Mouse (Mus musculus) mesoderm, embryonic 11.5 days (tissue): ENCODE results near the gene Cep295nl.

Experiments
- DNase-seq: peaks from one replicate; pipeline ENCODE4 v3.0.0-alpha.2; 2012; ENCODE audit warnings: low read depth, low spot score

The Cep295nl gene

DNA sequence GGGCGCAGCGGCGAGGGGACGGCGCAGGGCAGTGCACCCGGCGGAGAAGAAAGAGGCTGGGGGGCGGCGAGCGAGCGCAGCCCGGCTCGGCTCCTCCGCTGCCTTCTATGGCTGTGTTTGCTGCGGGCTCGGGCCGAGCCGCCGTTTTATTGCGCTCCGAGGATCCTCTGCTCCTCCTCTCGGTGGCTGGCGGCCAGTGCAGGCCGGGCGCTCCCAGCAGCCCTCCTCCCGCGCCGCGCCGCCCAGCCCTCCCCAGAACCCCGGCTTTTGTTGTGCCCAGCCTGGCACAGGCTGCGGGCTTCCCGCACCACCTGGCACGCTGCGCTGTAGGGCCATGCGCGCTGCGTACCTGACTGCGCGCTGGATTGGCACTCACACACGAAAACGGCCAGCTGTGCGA lies 12.9 kb upstream of the Cep295nl start:
- DNase-seq = peak; percentile 86

DNA sequence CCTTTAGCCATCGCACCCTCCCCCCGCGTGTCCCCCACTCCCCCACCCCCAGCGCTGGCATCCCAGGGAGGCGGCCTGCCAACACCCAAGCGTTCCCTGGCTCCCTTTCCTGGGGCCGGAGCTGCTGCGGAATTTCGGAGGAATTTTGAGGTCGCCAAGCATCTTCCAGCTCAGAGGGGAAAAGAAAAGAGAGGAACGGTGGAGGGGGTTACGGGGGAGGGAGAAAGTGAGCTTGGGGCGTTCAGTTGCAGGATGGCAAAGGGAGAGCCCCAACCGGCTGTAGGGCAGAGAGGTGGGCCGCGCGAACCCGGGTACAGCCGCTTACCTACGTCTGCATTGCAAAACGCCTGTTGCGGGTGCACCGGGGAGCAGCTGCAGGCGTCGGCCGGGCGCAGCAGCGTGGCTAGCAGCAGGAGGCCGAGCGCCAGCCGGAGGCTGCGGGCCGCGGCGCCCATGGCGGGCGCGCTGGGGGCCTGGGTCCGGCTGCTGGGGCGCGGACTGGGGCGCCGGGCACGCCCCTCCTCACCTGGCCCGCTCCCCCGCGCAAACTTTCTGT lies 12.4 kb upstream of the Cep295nl start:
- peak; percentile 33 for DNase-seq

DNA sequence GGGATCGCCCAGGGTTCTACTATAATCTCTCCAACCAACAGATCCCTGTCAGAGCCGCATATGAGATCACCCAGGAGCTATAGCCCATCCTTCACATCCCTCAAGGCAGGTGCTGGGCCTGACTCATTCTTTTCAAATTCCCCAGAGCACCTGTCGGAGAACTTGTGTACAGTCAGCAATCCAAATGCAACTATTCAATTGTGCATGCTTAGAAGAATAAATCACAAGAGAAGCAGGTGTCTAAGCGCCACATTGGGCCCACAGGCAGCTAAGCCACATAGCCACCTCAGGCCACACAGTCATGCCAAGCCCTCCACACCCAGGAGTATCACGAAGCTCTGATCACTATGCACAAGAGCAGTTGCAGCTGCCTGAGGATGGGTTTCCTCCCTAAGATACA lies 7.2 kb upstream of the Cep295nl start:
- no peak for DNase-seq

DNA sequence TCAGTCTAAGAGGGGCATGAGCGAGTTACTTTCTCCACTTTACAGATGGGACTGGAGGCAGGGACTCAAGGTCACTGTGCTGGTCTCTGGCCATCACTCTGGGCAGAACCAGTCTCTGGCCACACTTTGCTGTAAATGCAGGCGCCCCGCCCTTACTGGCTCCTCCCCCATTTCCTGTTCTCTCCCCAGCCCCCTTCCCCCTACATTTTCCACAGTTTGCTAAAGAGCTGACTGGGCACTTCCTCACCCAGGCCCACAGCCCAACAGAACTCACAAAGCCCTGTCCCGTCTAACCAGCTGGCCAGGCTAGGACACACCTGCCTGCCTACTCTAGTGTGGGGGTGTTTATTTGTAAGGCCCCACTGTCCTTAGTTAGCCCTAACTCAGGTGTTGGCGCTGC lies 6.6 kb upstream of the Cep295nl start:
- no peak for DNase-seq

DNA sequence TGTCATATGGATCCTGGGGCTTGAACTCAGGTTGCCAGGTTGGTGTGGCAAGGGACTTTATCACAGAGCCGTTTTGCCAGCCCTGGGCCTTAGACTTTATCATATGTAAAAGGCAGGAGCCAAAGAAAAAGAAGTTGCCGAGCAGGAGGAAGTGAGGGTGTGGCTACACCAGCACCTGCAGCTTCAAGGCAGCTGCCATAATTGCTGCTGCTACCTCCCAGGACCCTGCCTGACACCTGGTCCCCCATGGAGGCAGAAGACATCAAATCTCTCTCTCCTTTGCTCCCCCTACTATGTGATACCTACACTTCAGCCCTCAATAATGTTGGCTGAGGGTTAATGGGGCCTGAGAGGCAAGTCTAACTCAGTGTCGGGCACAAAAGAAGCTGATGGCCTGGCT lies 6.1 kb upstream of the Cep295nl start:
- DNase-seq = no peak

DNA sequence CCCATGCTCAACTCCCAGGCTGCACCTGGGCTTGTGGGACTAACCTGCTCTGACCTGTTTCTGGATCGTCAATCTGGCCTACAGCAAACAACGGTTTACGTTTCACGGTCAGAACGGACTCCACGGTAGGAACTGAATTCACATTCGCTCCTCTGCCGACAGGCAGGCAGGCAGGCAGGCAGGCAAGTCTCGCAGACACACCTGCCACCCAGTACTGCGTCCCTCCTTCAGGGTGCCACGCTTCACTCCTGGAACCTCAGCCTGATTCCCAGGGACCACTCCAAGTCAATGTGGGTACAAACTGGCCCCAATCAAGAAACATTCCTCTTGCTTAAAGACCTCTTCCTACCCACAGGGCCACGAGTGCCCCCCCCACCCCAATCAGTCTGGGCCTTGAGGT lies 5.6 kb upstream of the Cep295nl start:
- no peak for DNase-seq

DNA sequence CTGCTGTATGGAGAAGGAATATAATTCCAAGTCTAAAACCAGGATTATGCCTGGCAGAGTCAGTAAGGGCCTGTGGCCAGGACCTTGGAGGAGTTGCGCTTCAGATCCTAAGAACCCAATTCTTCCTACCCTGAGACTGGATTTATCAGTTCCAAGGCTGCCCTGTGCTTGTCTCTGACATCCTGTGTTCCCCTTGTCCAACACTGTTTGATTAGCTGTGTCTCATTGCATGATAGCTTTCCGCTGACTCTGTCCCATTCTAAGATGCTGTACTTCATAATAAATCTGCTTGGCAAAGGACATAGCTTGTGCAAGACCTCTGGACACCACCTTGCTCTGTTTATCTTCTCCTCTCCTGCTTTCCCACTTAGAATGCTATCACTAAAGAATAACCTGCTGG lies 5.1 kb upstream of the Cep295nl start:
- DNase-seq = no peak

DNA sequence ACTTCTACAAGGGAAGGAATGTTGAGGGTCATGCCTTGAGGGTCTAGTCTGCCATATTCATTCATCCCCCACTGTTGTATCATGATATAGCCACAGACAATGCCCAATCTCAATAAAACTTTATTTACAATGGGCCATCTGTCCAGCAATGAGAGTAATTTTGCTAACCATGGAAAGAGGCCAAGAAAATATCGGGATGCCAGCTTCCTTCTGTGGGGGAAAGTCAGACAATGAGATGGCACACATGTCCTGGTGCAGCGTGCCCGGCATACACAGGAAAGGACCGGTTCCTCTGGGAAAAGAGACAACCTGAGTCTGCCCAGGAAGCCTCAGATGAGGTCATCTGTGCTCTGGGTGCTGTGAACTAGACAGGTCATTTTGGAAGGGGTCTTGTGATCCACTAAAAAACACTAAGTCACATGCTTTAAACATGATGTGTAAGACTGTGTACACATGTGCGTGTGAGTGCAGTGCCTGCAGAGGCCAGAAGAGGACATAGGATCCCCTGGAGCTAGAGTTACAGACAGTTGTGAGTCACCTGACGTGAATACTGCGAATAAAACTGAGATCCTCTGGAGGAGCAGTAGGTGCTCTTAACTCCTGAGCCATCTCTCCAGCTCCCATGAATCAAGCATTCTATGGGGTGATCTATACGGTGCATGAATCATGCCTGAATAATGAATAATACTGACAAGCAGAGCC lies 4.2 kb upstream of the Cep295nl start:
- no peak for DNase-seq

DNA sequence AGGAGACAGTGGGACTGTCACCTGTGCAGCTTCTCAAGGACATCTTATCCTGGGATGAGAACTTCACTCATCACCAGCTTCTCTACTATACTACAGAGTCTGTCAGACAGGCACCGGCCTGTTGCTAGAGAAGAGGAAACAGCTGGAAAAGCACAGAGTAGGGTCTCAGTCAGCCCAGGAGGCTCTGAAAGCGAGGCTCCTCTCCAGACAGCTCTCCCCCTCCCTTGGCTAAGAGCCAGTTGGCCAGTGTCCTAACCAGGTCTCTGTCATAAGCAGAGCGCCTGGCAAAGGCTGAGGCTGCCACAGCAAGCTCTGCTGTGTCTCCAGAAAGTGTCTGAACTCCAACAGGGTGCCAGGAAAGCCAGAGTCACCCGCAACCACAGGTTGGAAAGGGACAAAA lies 3.4 kb upstream of the Cep295nl start:
- DNase-seq = no peak

DNA sequence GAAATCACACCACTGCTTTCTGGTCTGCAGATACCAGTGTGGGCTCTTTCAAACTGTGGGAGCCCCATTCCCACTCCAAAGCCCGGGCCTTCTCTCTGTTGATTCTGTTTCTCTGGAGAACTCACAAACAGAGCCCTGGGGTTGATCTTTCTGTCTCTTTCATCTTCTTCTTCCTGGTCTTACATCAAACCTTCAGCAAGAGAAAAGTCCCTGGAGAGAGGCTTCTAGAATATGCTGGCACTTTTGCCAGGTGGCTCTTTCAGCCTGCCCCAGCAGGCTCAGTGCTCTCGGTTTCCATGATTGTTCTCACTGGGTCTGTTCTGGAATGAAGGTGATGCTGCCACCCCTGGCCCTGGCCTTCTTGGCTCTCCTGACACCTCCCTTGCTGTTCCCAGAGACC lies 1.3 kb upstream of the Cep295nl start:
- DNase-seq = no peak

DNA sequence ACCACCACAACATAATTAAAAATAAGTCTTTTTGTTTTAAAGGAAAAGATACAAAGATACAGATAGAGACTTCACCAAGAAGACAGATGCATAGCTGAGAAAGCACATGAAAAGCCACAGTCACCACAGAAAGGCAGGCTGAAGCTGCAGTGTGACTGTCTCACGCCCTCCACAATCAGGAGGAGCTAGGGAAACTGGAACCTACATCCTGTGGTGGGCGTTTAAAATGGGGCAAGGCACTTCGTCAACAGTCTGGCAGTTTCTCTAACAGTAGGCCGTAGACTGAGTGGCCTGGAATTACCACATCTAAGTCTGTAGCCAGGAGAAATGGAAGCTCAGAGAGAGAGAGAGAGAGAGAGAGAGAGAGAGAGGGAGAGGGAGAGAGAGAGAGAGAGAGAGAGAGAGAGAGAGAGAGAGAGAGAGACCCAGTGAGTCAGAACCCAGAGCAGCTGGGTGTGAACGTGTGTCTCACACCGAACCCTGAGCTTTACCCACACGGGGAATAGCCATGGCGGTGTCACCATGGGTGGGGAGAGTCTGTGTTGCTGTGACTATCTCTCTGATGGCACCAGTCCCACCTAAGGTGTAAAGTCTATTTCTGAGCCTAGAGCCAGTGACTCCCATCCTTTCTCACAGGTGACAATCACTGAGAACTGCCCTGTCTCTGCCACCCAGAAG lies 4.7 kb downstream of the Cep295nl start:
- DNase-seq = no peak

DNA sequence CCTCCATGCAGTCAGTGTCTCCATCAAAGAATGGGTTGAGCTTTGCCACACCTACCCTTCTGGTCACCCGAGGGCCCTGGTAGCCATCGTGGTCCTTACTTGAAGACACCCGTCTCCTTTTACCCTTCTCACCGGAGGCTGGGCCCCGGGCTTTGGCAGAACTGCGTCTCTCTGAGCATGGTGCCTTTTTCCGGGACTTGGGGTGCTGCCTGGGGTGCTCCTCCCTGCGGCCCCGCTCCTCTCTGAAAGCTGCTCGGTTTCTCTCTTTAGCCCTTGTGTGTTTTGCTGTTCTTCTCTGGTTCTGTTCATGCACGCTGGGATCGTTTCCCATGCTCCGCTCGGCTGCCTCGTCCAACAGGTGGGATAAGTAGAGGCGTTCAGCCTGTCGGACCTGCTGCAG lies 8.9 kb downstream of the Cep295nl start:
- no peak for DNase-seq

DNA sequence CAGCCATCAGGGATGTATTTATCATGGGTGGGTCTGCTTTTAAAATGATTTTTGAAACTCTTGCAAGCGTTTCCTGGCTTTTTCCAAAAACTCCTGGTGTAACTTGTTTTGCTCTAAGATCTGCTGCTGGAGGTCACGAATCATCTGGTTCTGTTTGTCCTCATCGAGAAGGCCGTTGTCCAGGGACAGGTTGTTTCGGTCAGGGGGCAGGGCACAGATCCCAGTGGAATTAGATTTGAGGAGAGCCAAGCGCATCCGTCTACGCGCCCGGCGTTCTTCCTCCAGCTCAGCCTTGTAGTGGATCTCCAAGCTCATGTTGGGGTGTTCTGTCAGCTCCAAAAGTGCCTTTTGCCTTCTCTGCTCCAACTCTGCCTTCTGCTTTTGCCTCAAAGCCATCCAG lies 9.9 kb downstream of the Cep295nl start:
- DNase-seq = no peak

DNA sequence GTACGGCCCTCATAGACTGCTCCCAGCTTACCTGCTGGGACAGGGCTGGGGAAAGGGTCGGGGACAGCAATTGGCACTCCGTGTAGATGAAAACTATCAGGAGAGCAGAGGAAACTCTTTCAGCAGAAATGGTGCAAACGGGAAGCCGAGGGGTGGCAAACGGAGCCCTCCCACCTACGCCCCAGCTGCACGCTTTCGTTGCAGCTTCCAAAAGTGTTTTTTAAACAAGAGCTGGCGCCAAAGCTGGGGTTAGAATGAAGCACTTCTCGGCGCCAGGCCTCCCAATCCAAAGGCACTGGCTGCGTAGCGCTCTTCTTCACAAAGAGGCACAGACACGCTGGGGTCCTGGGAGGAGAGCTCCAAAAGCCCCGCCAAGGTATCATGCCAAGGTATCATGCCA lies 11.5 kb downstream of the Cep295nl start:
- DNase-seq = no peak

DNA sequence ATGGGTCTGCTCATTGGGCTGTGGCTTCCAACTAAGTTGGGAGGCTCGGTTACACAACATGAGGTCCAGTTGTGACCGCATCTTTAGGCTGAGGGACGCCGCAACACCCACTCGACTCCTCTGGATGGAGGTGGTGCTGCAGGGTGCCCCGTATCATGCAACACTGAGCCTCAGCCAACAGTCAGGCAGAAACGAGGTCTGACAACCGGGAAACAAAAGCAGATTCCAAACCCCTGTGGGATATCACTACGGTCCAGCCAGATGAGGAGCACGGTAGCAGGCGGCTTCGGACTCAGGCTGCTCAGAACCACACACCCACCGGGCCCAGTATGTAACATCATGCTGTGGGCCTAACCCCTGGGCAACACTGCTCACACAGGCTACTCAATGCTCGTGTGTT lies 11.9 kb downstream of the Cep295nl start:
- DNase-seq = no peak

DNA sequence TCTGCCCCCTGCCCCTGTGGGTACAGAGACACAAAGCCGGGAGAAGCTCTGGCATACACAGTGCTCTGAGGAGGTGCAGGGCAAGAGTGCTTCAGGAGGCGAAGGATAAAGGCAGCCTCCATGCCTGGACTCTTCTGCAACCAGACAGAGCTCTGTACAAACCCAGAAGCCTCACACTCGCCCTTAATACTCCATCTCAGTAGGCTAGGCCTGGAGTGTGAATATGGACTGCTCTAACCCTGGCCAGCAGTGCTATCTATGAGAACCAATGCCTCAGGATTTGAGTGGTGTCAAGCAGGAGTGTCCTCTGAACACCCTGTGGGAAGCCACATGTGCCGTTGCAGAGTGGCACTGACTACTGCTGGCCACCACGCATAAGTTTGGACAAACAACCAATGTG lies 13.4 kb downstream of the Cep295nl start:
- DNase-seq = no peak

DNA sequence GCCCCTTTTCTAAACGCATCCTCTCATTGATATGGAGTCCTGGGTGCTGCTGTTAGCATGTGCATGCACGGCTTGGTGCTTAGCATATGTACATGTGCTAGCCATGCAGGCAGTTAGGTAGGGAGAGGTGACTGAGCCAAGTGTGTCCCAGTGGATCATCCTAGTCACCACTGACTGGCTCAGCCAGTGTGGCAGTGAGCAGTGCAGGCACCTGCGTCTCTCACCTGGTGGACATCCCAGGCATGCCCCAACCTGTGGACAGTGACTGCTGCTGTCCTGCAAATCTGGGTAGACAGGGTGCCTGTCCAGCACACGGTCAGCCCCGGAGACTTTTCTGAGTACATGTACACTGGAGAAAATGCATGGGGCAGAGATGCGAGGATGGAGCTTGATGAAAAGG lies 13.8 kb downstream of the Cep295nl start:
- DNase-seq = no peak

DNA sequence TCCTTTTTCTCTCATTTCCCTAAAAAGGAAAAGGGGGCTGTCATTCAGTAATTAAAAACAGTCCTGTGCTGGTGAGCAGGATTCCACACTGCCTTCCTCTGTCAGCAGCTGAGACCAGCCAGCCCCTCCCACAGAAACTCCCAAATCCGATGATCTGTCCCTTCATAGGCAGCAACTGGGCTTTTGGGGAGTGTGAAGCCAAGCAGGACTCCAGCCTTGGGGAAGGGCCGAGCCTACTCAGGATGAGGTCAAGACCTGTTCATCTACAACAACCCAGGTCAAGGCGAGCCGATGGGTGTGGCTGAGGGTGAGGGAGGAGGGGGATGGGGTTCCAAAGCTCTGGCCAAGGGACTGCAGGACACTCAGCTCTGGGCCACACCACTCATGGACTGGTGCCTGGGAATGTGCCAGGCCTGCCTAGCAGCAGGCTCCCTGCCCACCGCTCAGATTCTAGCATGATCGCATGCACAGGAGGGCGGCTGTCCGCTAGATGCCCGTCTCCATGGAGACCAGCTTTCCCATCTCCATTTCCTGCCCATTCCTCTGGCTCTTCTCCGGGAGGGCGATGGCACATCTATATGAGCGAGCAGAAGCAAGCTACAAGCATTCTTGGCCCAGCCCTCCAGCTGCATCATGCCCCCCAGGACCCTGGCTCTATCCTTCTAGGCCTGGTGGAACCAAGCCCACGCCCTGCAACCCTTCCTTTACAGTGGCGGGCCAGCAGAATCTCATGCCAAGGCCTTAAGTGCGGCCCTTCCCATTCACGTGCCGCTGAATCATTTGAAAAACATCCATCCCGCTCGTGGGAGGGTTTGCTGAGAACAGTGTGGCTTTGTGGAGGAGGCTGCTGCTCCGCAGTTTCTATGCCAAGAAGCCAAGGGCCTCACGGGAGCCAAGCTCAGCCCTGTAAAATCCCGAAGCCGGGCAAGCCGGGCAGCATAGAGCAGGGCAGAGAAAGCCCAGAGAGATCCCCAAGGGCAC lies 15.0 kb downstream of the Cep295nl start:
- peak; percentile 47 for DNase-seq

DNA sequence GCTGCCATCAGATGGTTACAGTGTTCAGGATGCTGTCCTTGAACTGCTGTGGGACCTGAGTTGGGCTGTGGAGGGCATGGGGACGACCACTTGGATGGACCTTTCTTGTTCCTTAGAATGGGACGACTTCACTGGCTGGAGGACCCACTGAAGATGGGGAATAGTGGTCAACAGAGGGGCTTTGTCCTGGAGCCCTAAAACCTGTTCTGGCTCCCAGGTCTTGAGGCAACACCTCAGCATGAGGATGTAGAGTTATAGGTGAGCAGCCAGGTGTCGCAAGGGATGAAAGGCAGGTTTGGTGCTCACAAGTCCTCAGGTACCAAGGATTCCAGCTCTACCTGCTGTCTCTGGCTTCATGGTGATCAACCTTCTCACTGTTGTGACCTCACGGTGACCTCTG lies 15.8 kb downstream of the Cep295nl start:
- DNase-seq = no peak

DNA sequence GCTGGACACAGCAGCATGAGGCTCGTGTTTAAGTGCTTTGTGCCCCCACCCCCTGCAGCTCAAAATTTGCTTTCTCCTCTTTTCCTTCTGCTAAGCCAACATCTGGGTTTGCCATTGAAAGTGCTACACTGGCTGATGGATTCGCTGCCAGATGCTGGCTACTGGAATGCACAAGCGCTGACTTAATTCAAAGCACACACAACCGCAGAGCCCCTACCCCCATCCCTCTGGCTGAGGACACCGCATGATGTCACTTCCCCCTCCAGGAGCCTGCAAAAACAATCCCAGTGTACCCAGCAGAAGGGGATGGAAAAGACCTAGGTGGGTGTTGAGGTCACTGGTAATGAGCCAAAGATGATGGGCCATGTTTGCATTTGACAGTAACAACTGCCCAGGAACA lies 17.8 kb downstream of the Cep295nl start:
- DNase-seq = peak; percentile 81

DNA sequence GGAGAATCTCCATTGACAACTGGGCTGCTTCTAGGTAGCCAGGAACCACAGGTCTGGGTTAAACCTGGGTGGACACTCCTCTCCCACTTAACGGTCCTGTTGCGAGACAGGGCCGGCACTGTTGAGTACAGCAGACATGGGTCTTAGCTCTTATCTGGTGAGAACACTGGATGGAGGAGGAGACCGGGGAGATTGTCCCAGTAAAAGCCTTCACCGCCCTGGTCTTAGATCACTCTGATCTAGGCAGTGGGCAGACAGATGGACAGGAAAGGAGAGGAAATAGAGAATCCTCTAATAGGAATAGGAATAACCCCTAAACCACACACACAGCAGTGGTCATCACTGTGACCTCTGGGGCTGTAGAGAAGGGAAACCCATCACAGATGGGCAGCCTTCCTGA lies 18.3 kb downstream of the Cep295nl start:
- no peak for DNase-seq

DNA sequence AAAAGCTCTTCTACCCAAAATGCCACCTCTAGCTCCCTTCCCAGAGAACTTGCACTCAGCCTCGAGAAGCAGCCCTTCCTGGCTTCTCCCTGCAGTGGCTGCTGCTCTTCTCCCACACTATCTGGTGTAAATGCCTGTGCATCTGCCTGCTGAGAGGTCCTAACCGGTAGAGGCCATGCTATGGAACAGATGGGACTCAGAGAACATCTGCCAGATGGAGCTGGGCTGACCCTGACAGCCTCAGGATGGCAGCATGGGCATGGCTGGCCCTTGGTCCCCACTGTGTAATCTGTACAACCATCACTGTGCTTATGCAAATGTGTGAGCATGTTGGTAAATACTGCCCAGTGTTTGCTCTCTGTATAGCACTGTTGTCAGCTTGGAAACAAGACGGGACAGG lies 19.7 kb downstream of the Cep295nl start:
- no peak for DNase-seq
